In genomic region chr12:108765751-108766221, GRCm38 (mm10) we compare ENCODE assay signal across 8 mouse cellular contexts. TPM values are rescaled to one million over a fixed set of nuclear protein-coding genes. Genes with fewer than 3 reads are reported as not detected.
DNase-seq lines count a peak whose midpoint lies in the region; ATAC-seq and TF ChIP-seq lines count a peak whose summit lies in the region.

No protein-coding gene starts in this region.

- peak; percentile 80 for ATAC-seq in activated CD4-positive, CD25-positive, alpha-beta regulatory T cell, adult 4 months
- peak; percentile 76 for ATAC-seq in intestine, postnatal 0 days
- ATAC-seq in neural tube, embryonic 14.5 days (ENCODE audit: low read depth) = 0 out of 2 replicates have a peak, but pooled peaks have one; percentile 31

- no peaks in the 10 kb centered on the region for H3K36me3 ChIP-seq in intestine, postnatal 0 days (ENCODE audit: control insufficient read depth, insufficient read depth)
- H3K36me3 ChIP-seq in neural tube, embryonic 14.5 days (ENCODE audit: control insufficient read depth, insufficient read depth, low read length) = no peaks in the 10 kb centered on the region

- TF ChIP-seq POLR2A in lung, adult 2 months (IDR thresholded peaks at IDR 0.05; ENCODE audit: borderline replicate concordance, extremely low read depth, low read depth, low read length) = peak; percentile 79; the same call in 1 of the 2 replicates

- no peaks in the 10 kb centered on the region for H3K27me3 ChIP-seq in intestine, postnatal 0 days (replicated peaks; ENCODE audit: control insufficient read depth, insufficient read depth, low read length)
- H3K27me3 ChIP-seq in neural tube, embryonic 14.5 days (ENCODE audit: control insufficient read depth, insufficient read depth, low read length) = no peaks in the 10 kb centered on the region

- TF ChIP-seq CTCF in intestine, postnatal 0 days (IDR thresholded peaks at IDR 0.05; ENCODE audit: low read depth) = peak; percentile 25
- no peak for TF ChIP-seq CTCF in lung, adult 2 months (IDR thresholded peaks at IDR 0.05; ENCODE audit: insufficient read depth, low read length)

- H3K4me1 ChIP-seq in intestine, postnatal 0 days (replicated peaks; ENCODE audit: control insufficient read depth, insufficient read depth, low read length) = no peaks in the 10 kb centered on the region; the same call in none of the 2 replicates
- H3K4me1 ChIP-seq in lung, adult 2 months (ENCODE audit: control insufficient read depth, insufficient read depth, low read length) = peaks cover 7% of the 10 kb centered on the region
- H3K4me1 ChIP-seq in neural tube, embryonic 14.5 days (ENCODE audit: control insufficient read depth, insufficient read depth, low read length) = peaks cover 3% of the 10 kb centered on the region; the same call in 1 of the 2 replicates

- peak; percentile 81 for DNase-seq in A20 (ENCODE audit: low read depth, low spot score)
- DNase-seq in embryo, embryonic 10 days (ENCODE audit: low spot score) = peak; percentile 69
- DNase-seq in heart, adult 11 months = peak; percentile 99
- peak; percentile 75 for DNase-seq in lung, adult 2 months
- DNase-seq in thymus, postnatal 4 days = peak; percentile 81

- peak overlapping the region; percentile 41 for H3K4me3 ChIP-seq in intestine, postnatal 0 days (ENCODE audit: low read depth, low read length)
- peak overlapping the region; percentile 62 for H3K4me3 ChIP-seq in lung, adult 2 months (replicated peaks; ENCODE audit: extremely low read depth, low read depth, low read length)
- no peak overlapping the region for H3K4me3 ChIP-seq in neural tube, embryonic 14.5 days (ENCODE audit: low read depth, low read length)

- 10% methylated on average over 14 of the region's 14 CpGs for WGBS in intestine, postnatal 0 days
- 5% methylated on average over 14 of the region's 14 CpGs for WGBS in lung, adult 2 months
- WGBS in neural tube, embryonic 14.5 days = 26% methylated on average over 14 of the region's 14 CpGs

- H3K9ac ChIP-seq in intestine, postnatal 0 days (ENCODE audit: low read depth, low read length) = peak overlapping the region; percentile 58
- peak overlapping the region; percentile 39 for H3K9ac ChIP-seq in neural tube, embryonic 14.5 days (replicated peaks; ENCODE audit: low read depth, low read length)

- H3K4me2 ChIP-seq in intestine, postnatal 0 days (replicated peaks; ENCODE audit: low read depth) = peak overlapping the region; percentile 75
- peak overlapping the region; percentile 17 for H3K4me2 ChIP-seq in neural tube, embryonic 14.5 days (ENCODE audit: low read depth, low read length)

- no peaks in the 10 kb centered on the region for H3K9me3 ChIP-seq in intestine, postnatal 0 days (ENCODE audit: control insufficient read depth)
- no peaks in the 10 kb centered on the region for H3K9me3 ChIP-seq in neural tube, embryonic 14.5 days (ENCODE audit: control insufficient read depth, low read length)

- H3K27ac ChIP-seq in intestine, postnatal 0 days (ENCODE audit: low read depth, low read length) = peak overlapping the region; percentile 88
- H3K27ac ChIP-seq in neural tube, embryonic 14.5 days (ENCODE audit: low read depth, low read length) = peak overlapping the region; percentile 72

RNA-seq across cellular contexts. Expression of gene Yy1, which starts 27.0 kb away (rescaled TPM):
- polyA plus RNA-seq in activated CD4-positive, CD25-positive, alpha-beta regulatory T cell, adult 4 months (2017; shearing (Covaris generic)) = 10 to 100 TPM; 16.8 to 18.1 TPM
- 10.3 and 10.9 TPM in 2 replicates for polyA plus RNA-seq in intestine, postnatal 0 days (2015; fragmentation: Nextera tagmentation; extraction: Ambion mirVana)
- polyA plus RNA-seq in lung, adult 2 months (2012; rRNA removed) = 19.3 and 22.0 TPM in 2 replicates
- polyA plus RNA-seq in neural tube, embryonic 14.5 days (2014; fragmentation: Nextera tagmentation; extraction: Ambion mirVana) = 14.9 and 15.2 TPM in 2 replicates
